Mouse (Mus musculus): ENCODE measurements around the gene Rnft2. TPM values are rescaled to one million over a fixed set of nuclear protein-coding genes. Genes with fewer than 3 reads are reported as not detected.

Rnft2 gene
- total and polyA plus RNA-seq, 2 experiments from 2014 or later = 0.70 to 1.7 TPM

GRCm38 (mm10) chr5:118276711-118277110, 31.8 kb upstream of the Rnft2 start:
- H3K4me3 ChIP-seq (ENCODE audit: low read depth, low read length) = no peak overlapping the region
- H3K27ac ChIP-seq (ENCODE audit: low read depth) = no peak overlapping the region
- TF ChIP-seq CTCF (IDR thresholded peaks at IDR 0.05; ENCODE audit: low read depth) (no peak), EP300 (IDR thresholded peaks at IDR 0.05; ENCODE audit: low read depth) (no peak)
- H3K4me2 ChIP-seq (ENCODE audit: low read depth, low read length) = no peak overlapping the region
- no peaks in the 10 kb centered on the region for H3K9me3 ChIP-seq (replicated peaks; ENCODE audit: control insufficient read depth, low read length)
- DNase-seq (ENCODE audit: low spot score) (no peak), ATAC-seq (ENCODE audit: insufficient read depth, low read depth) (no peak)
- 47% methylated on average over 8 of the region's 8 CpGs for WGBS
- no peak overlapping the region for H3K9ac ChIP-seq (replicated peaks; ENCODE audit: low read depth, low read length)
- H3K27me3 ChIP-seq (ENCODE audit: control insufficient read depth, insufficient read depth, low read length) = peaks cover 81% of the 10 kb centered on the region
- no peaks in the 10 kb centered on the region for H3K36me3 ChIP-seq (replicated peaks; ENCODE audit: control insufficient read depth, insufficient read depth, low read length)
- peaks cover 9% of the 10 kb centered on the region for H3K4me1 ChIP-seq (ENCODE audit: control insufficient read depth, insufficient read depth)

- no peak for DNase-seq (ENCODE audit: low spot score)
- no peak overlapping the region for H3K4me2 ChIP-seq (ENCODE audit: low read depth, low read length)
- no peak overlapping the region for H3K27ac ChIP-seq (ENCODE audit: low read depth)
- H3K27me3 ChIP-seq (ENCODE audit: control insufficient read depth, insufficient read depth, low read length) = peaks cover 86% of the 10 kb centered on the region
- TF ChIP-seq EP300 (IDR thresholded peaks at IDR 0.05; ENCODE audit: low read depth) (no peak), CTCF (IDR thresholded peaks at IDR 0.05; ENCODE audit: low read depth) (no peak)
- 66% methylated on average over 7 of the region's 7 CpGs for WGBS
- no peak for ATAC-seq (ENCODE audit: insufficient read depth, low read depth)
- no peaks in the 10 kb centered on the region for H3K9me3 ChIP-seq (replicated peaks; ENCODE audit: control insufficient read depth, low read length)
- H3K4me1 ChIP-seq (ENCODE audit: control insufficient read depth, insufficient read depth) = peaks cover 9% of the 10 kb centered on the region
- no peak overlapping the region for H3K9ac ChIP-seq (replicated peaks; ENCODE audit: low read depth, low read length)
- H3K4me3 ChIP-seq (ENCODE audit: low read depth, low read length) = no peak overlapping the region
- H3K36me3 ChIP-seq (replicated peaks; ENCODE audit: control insufficient read depth, insufficient read depth, low read length) = no peaks in the 10 kb centered on the region
Measured at GRCm38 (mm10) chr5:118276281-118276680, 31.4 kb upstream of the Rnft2 start.

- peak; percentile 78 for ATAC-seq (ENCODE audit: insufficient read depth, low read depth)
- peak; percentile 44 for DNase-seq (ENCODE audit: low spot score)
- H3K4me3 ChIP-seq (ENCODE audit: low read depth, low read length) = no peak overlapping the region
- 16% methylated on average over 9 of the region's 9 CpGs for WGBS
- H3K9ac ChIP-seq (replicated peaks; ENCODE audit: low read depth, low read length) = no peak overlapping the region
- no peaks in the 10 kb centered on the region for H3K36me3 ChIP-seq (replicated peaks; ENCODE audit: control insufficient read depth, insufficient read depth, low read length)
- peaks cover 92% of the 10 kb centered on the region for H3K27me3 ChIP-seq (ENCODE audit: control insufficient read depth, insufficient read depth, low read length)
- TF ChIP-seq CTCF (IDR thresholded peaks at IDR 0.05; ENCODE audit: low read depth) (no peak), EP300 (IDR thresholded peaks at IDR 0.05; ENCODE audit: low read depth) (no peak)
- H3K9me3 ChIP-seq (replicated peaks; ENCODE audit: control insufficient read depth, low read length) = no peaks in the 10 kb centered on the region
- H3K4me1 ChIP-seq (ENCODE audit: control insufficient read depth, insufficient read depth) = peaks cover 9% of the 10 kb centered on the region
- H3K27ac ChIP-seq (ENCODE audit: low read depth) = no peak overlapping the region
- no peak overlapping the region; the same call in 1 of the 2 replicates for H3K4me2 ChIP-seq (ENCODE audit: low read depth, low read length)
Measured at GRCm38 (mm10) chr5:118274546-118274945, 29.6 kb upstream of the Rnft2 start.

GRCm38 (mm10) chr5:118273446-118273845, 28.5 kb upstream of the Rnft2 start:
- peak; percentile 18; the same call in 1 of the 2 replicates for ATAC-seq (ENCODE audit: insufficient read depth, low read depth)
- H3K9ac ChIP-seq (replicated peaks; ENCODE audit: low read depth, low read length) = no peak overlapping the region
- H3K36me3 ChIP-seq (replicated peaks; ENCODE audit: control insufficient read depth, insufficient read depth, low read length) = no peaks in the 10 kb centered on the region
- peaks cover 9% of the 10 kb centered on the region for H3K4me1 ChIP-seq (ENCODE audit: control insufficient read depth, insufficient read depth)
- peaks cover 91% of the 10 kb centered on the region for H3K27me3 ChIP-seq (ENCODE audit: control insufficient read depth, insufficient read depth, low read length)
- no peak for DNase-seq (ENCODE audit: low spot score)
- no peak overlapping the region for H3K4me2 ChIP-seq (ENCODE audit: low read depth, low read length)
- no peak for TF ChIP-seq EP300 (IDR thresholded peaks at IDR 0.05; ENCODE audit: low read depth)
- TF ChIP-seq CTCF (IDR thresholded peaks at IDR 0.05; ENCODE audit: low read depth) = no peak
- WGBS = 71% methylated on average over 7 of the region's 7 CpGs
- H3K4me3 ChIP-seq (ENCODE audit: low read depth, low read length) = no peak overlapping the region
- no peak overlapping the region for H3K27ac ChIP-seq (ENCODE audit: low read depth)
- H3K9me3 ChIP-seq (replicated peaks; ENCODE audit: control insufficient read depth, low read length) = no peaks in the 10 kb centered on the region

- Histone ChIP-seq H3K27ac (ENCODE audit: low read depth) (no peak overlapping the region), H3K4me1 (ENCODE audit: control insufficient read depth, insufficient read depth) (peaks cover 9% of the 10 kb centered on the region), H3K9me3 (replicated peaks; ENCODE audit: control insufficient read depth, low read length) (no peaks in the 10 kb centered on the region), H3K9ac (replicated peaks; ENCODE audit: low read depth, low read length) (no peak overlapping the region), H3K4me2 (ENCODE audit: low read depth, low read length) (no peak overlapping the region), H3K27me3 (ENCODE audit: control insufficient read depth, insufficient read depth, low read length) (peaks cover 82% of the 10 kb centered on the region), H3K4me3 (ENCODE audit: low read depth, low read length) (no peak overlapping the region), H3K36me3 (replicated peaks; ENCODE audit: control insufficient read depth, insufficient read depth, low read length) (no peaks in the 10 kb centered on the region)
- ATAC-seq (ENCODE audit: insufficient read depth, low read depth) = no peak
- no peak for TF ChIP-seq EP300 (IDR thresholded peaks at IDR 0.05; ENCODE audit: low read depth)
- TF ChIP-seq CTCF (IDR thresholded peaks at IDR 0.05; ENCODE audit: low read depth) = no peak
- 62% methylated on average over 10 of the region's 10 CpGs for WGBS
- DNase-seq (ENCODE audit: low spot score) = no peak
Measured at GRCm38 (mm10) chr5:118271449-118272110, 26.7 kb upstream of the Rnft2 start.

GRCm38 (mm10) chr5:118268987-118269386, 24.1 kb upstream of the Rnft2 start:
- WGBS = under 1% methylated on average over 13 of the region's 13 CpGs
- ATAC-seq (ENCODE audit: insufficient read depth, low read depth) = peak; percentile 88
- Histone ChIP-seq H3K27me3 (ENCODE audit: control insufficient read depth, insufficient read depth, low read length) (peaks cover 62% of the 10 kb centered on the region), H3K4me3 (ENCODE audit: low read depth, low read length) (no peak overlapping the region), H3K4me2 (ENCODE audit: low read depth, low read length) (no peak overlapping the region), H3K4me1 (ENCODE audit: control insufficient read depth, insufficient read depth) (no peaks in the 10 kb centered on the region), H3K27ac (ENCODE audit: low read depth) (no peak overlapping the region), H3K9ac (replicated peaks; ENCODE audit: low read depth, low read length) (no peak overlapping the region), H3K9me3 (replicated peaks; ENCODE audit: control insufficient read depth, low read length) (no peaks in the 10 kb centered on the region), H3K36me3 (replicated peaks; ENCODE audit: control insufficient read depth, insufficient read depth, low read length) (no peaks in the 10 kb centered on the region)
- TF ChIP-seq CTCF (IDR thresholded peaks at IDR 0.05; ENCODE audit: low read depth) = peak; percentile 91
- TF ChIP-seq EP300 (IDR thresholded peaks at IDR 0.05; ENCODE audit: low read depth) = no peak
- peak; percentile 79 for DNase-seq (ENCODE audit: low spot score)
